Mouse (Mus musculus) bone marrow, adult 2 months (tissue): ENCODE results near the gene Hoxa10.

Experiments
- CTCF ChIP-seq: fragments of 200-500 bp; IDR thresholded peaks from 2 replicates; pipeline ENCODE4 v1.5.1; 2011; ENCODE audit warnings: low read length, control low read depth; ENCODE audit not compliant: control insufficient read depth, insufficient read depth
- POLR2A ChIP-seq: fragments of 200-500 bp; IDR thresholded peaks from 2 replicates; pipeline ENCODE4 v1.6.1; 2011; ENCODE audit warnings: low read depth, mild to moderate bottlenecking, control low read depth, low read length, borderline replicate concordance; ENCODE audit not compliant: control insufficient read depth

GRCm38 (mm10) chr6:52204050-52204752, 36.5 kb downstream of the Hoxa10 start, which contains the start of gene Hoxa5:
- TF ChIP-seq CTCF, result no peak
- no peak for TF ChIP-seq POLR2A
